Comparison of ENCODE assay signal across 8 mouse cellular contexts in genomic region chr19:34879624-34880023, GRCm38 (mm10). TPM values are rescaled to one million over a fixed set of nuclear protein-coding genes. Genes with fewer than 3 reads are reported as not detected.
DNase-seq lines count a peak whose midpoint lies in the region; ATAC-seq and TF ChIP-seq lines count a peak whose summit lies in the region.

No protein-coding gene starts in this region.

- H3K9ac ChIP-seq in liver, adult 2 months (ENCODE audit: low read depth, low read length) = peak overlapping the region; percentile 99
- H3K9ac ChIP-seq in intestine, embryonic 15.5 days = peak overlapping the region; percentile 96
- peak overlapping the region; percentile 95 for H3K9ac ChIP-seq in neural tube, embryonic 13.5 days

- no peak for TF ChIP-seq CTCF in liver, adult 2 months (IDR thresholded peaks at IDR 0.05; ENCODE audit: low read depth, low read length)
- no peak for TF ChIP-seq CTCF in embryonic fibroblast, embryonic 13.5 days (IDR thresholded peaks at IDR 0.05; ENCODE audit: borderline replicate concordance, insufficient read depth, low read length)

- peaks cover 25% of the 10 kb centered on the region for H3K4me1 ChIP-seq in liver, adult 2 months (ENCODE audit: control insufficient read depth, insufficient read depth, low read length)
- no peaks in the 10 kb centered on the region for H3K4me1 ChIP-seq in embryonic fibroblast, embryonic 13.5 days (ENCODE audit: control insufficient read depth, insufficient read depth, low read length)
- H3K4me1 ChIP-seq in intestine, embryonic 15.5 days (replicated peaks) = 0 out of 2 replicates have a peak, but pooled peaks cover 6% of the 10 kb centered on the region
- H3K4me1 ChIP-seq in neural tube, embryonic 13.5 days (replicated peaks) = peaks cover 24% of the 10 kb centered on the region

- ATAC-seq in intestine, embryonic 15.5 days = no peak
- ATAC-seq in neural tube, embryonic 13.5 days (ENCODE audit: low read depth) = no peak

- H3K79me2 ChIP-seq in liver, adult 2 months (ENCODE audit: control insufficient read depth, insufficient read depth, low read length) = peaks cover 8% of the 10 kb centered on the region; the same call in 1 of the 2 replicates

- H3K27ac ChIP-seq in liver, adult 2 months (replicated peaks; ENCODE audit: insufficient read depth, low read depth, low read length) = peak overlapping the region; percentile 96
- peak overlapping the region; percentile 68; the same call in 1 of the 2 replicates for H3K27ac ChIP-seq in embryonic fibroblast, embryonic 13.5 days (ENCODE audit: insufficient read depth, low read length)
- H3K27ac ChIP-seq in intestine, embryonic 15.5 days = peak overlapping the region; percentile 99
- peak overlapping the region; percentile 98 for H3K27ac ChIP-seq in neural tube, embryonic 13.5 days (replicated peaks)

- 11% methylated on average over 6 of the region's 6 CpGs for WGBS in liver, adult 2 months
- 16% methylated on average over 6 of the region's 6 CpGs for WGBS in intestine, embryonic 15.5 days
- WGBS in neural tube, embryonic 13.5 days = 25% methylated on average over 6 of the region's 6 CpGs

- no peak for DNase-seq in liver, adult 2 months (ENCODE audit: extremely low read depth, low read depth, low spot score)
- no peak for DNase-seq in liver
- no peak for DNase-seq in testis, postnatal 14 days (ENCODE audit: low spot score)
- DNase-seq in left cerebral cortex, adult 18-20 months (ENCODE audit: low spot score in 2 of 2) = no peak
- no peak for DNase-seq in adrenal gland, postnatal 36 days

- H3K36me3 ChIP-seq in liver, adult 2 months (ENCODE audit: control insufficient read depth, insufficient read depth, low read length) = no peaks in the 10 kb centered on the region
- no peaks in the 10 kb centered on the region for H3K36me3 ChIP-seq in intestine, embryonic 15.5 days
- H3K36me3 ChIP-seq in neural tube, embryonic 13.5 days = no peaks in the 10 kb centered on the region

- H3K27me3 ChIP-seq in liver, adult 2 months (ENCODE audit: control insufficient read depth, insufficient read depth, low read length) = no peaks in the 10 kb centered on the region
- no peaks in the 10 kb centered on the region for H3K27me3 ChIP-seq in intestine, embryonic 15.5 days (replicated peaks)
- H3K27me3 ChIP-seq in neural tube, embryonic 13.5 days = no peaks in the 10 kb centered on the region

- no peak for TF ChIP-seq POLR2A in liver, adult 2 months (IDR thresholded peaks at IDR 0.05; ENCODE audit: extremely low read depth, insufficient read depth, low read length)
- TF ChIP-seq POLR2A in embryonic fibroblast, embryonic 13.5 days (IDR thresholded peaks at IDR 0.05; ENCODE audit: low read depth, low read length) = no peak

- no peaks in the 10 kb centered on the region for H3K9me3 ChIP-seq in intestine, embryonic 15.5 days
- no peaks in the 10 kb centered on the region for H3K9me3 ChIP-seq in neural tube, embryonic 13.5 days

- peak overlapping the region; percentile 72 for H3K4me3 ChIP-seq in liver, adult 2 months (ENCODE audit: insufficient read depth, low read depth, low read length)
- peak overlapping the region; percentile 78 for H3K4me3 ChIP-seq in embryonic fibroblast, embryonic 13.5 days (ENCODE audit: insufficient read depth, low read length)
- peak overlapping the region; percentile 89 for H3K4me3 ChIP-seq in intestine, embryonic 15.5 days (replicated peaks)
- peak overlapping the region; percentile 88 for H3K4me3 ChIP-seq in neural tube, embryonic 13.5 days

- H3K4me2 ChIP-seq in intestine, embryonic 15.5 days (replicated peaks) = peak overlapping the region; percentile 81
- H3K4me2 ChIP-seq in neural tube, embryonic 13.5 days = peak overlapping the region; percentile 78

RNA-seq across cellular contexts. Expression of gene Pank1, which starts 0.4 kb away (rescaled TPM):
- total RNA-seq in liver, adult 2 months (2014; rRNA removed) = 196 and 259 TPM in 2 replicates
- 14.1 and 18.8 TPM in 2 replicates for polyA plus RNA-seq in liver, adult 2 months (2012; rRNA removed)
- polyA plus RNA-seq in embryonic fibroblast, embryonic 13.5 days (2011; ENCODE audit: insufficient read length, low read depth, missing spikeins) = 4.6 and 6.2 TPM in 2 replicates
- polyA plus RNA-seq in intestine, embryonic 15.5 days (2015; fragmentation: Nextera tagmentation; extraction: Ambion mirVana) = 9.0 and 9.2 TPM in 2 replicates
- polyA plus RNA-seq in neural tube, embryonic 13.5 days (2015; fragmentation: Nextera tagmentation; extraction: Ambion mirVana) = 8.0 and 9.0 TPM in 2 replicates
- 10 to 100 TPM; 21.5 to 22.0 TPM for total RNA-seq in left cerebral cortex, adult 18-20 months (2021)
- total RNA-seq in adrenal gland, postnatal 36 days (2021) = 10 to 100 TPM; 52.3 to 93.0 TPM

RNA-seq across cellular contexts. Expression of gene Kif20b, which starts 42.5 kb away (rescaled TPM):
- 0.65 and 0.94 TPM in 2 replicates for total RNA-seq in liver, adult 2 months (2014; rRNA removed)
- not detected in 2 replicates for polyA plus RNA-seq in liver, adult 2 months (2012; rRNA removed)
- polyA plus RNA-seq in embryonic fibroblast, embryonic 13.5 days (2011; ENCODE audit: insufficient read length, low read depth, missing spikeins) = 34.5 and 40.6 TPM in 2 replicates
- 51.9 and 65.0 TPM in 2 replicates for polyA plus RNA-seq in intestine, embryonic 15.5 days (2015; fragmentation: Nextera tagmentation; extraction: Ambion mirVana)
- 10.3 and 13.6 TPM in 2 replicates for polyA plus RNA-seq in neural tube, embryonic 13.5 days (2015; fragmentation: Nextera tagmentation; extraction: Ambion mirVana)
- 1 to 10 TPM in 1 of 2 experiments, under 1 TPM in 1; 0.63 to 1.1 TPM for total RNA-seq in left cerebral cortex, adult 18-20 months (2021)
- 1 to 10 TPM; 3.9 to 6.1 TPM for total RNA-seq in adrenal gland, postnatal 36 days (2021)

Comparison
In these comparisons a context has a peak if more than half of its experiments do, and no peak if none do; other contexts are left out.
1. RNA of gene Kif20b, which starts 42.5 kb away (polyA plus RNA-seq): 51.9 to 65.0 TPM in intestine, embryonic 15.5 days, 34.5 to 40.6 TPM in embryonic fibroblast, embryonic 13.5 days and 10.3 to 13.6 TPM in neural tube, embryonic 13.5 days; not detected in liver, adult 2 months; every median in the first group is over 10 times any median in the second.
2. Peak in every context shown above with its lines, with median percentiles within 50 percentile points of each other: H3K27ac ChIP-seq, H3K4me3 ChIP-seq and H3K9ac ChIP-seq.